Mouse (Mus musculus) myocyte (in vitro differentiated cells): ENCODE measurements around the gene Mybpc3. TPM values are rescaled to one million over a fixed set of nuclear protein-coding genes. Genes with fewer than 3 reads are reported as not detected.

Experiments
- H3K27me3 ChIP-seq: one replicate; pipeline ENCODE4 v1.6.1; 2011; ENCODE audit not compliant: control insufficient read depth, insufficient read depth, insufficient read length
- H3K36me3 ChIP-seq: one replicate; pipeline ENCODE4 v1.6.1; 2011; ENCODE audit not compliant: control insufficient read depth, insufficient read depth
- H3K4me2 ChIP-seq: one replicate; pipeline ENCODE4 v1.6.1; 2011; ENCODE audit warnings: low read depth, control low read depth
- H3K4me3 ChIP-seq: one replicate; pipeline ENCODE4 v1.5.1; 2011; ENCODE audit warnings: mild to moderate bottlenecking, control low read depth, moderate library complexity
- H3K79me2 ChIP-seq: one replicate; pipeline ENCODE4 v1.6.1; 2011; ENCODE audit not compliant: control insufficient read depth, insufficient read depth
- H3ac ChIP-seq: one replicate; pipeline ENCODE4 v1.6.1; 2011; ENCODE audit not compliant: control insufficient read depth, insufficient read length
- CEBPB ChIP-seq: IDR thresholded peaks from 2 replicates; pipeline ENCODE4 v1.6.1; 2011; ENCODE audit warnings: mild to moderate bottlenecking, moderate library complexity; ENCODE audit not compliant: poor library complexity, insufficient read depth, severe bottlenecking
- E2F4 ChIP-seq: IDR thresholded peaks from one replicate; pipeline ENCODE4 v1.6.1; 2011; ENCODE audit warnings: mild to moderate bottlenecking, control low read depth, moderate library complexity; ENCODE audit not compliant: insufficient read depth
- MAX ChIP-seq: IDR thresholded peaks from one replicate; pipeline ENCODE4 v1.6.1; 2011; ENCODE audit warnings: low read depth, mild to moderate bottlenecking, control low read depth
- MYOD1 ChIP-seq, 3 experiments: IDR thresholded peaks; one replicate each; pipeline ENCODE4 v1.6.1; 2011; ENCODE audit warnings: control low read depth in 2 of 3, low read depth in 2 of 3, mild to moderate bottlenecking in 2 of 3, moderate library complexity in 1 of 3; ENCODE audit not compliant: insufficient read length in 2 of 3, control insufficient read depth in 1 of 3
- MYOG ChIP-seq, 3 experiments: IDR thresholded peaks; one replicate each; pipeline ENCODE4 v1.6.1; 2011; ENCODE audit warnings: control low read depth in 2 of 3, low read depth in 2 of 3, mild to moderate bottlenecking in 2 of 3; ENCODE audit not compliant: insufficient read length in 2 of 3, control insufficient read depth in 1 of 3, insufficient read depth in 1 of 3
- POLR2A ChIP-seq: IDR thresholded peaks from one replicate; pipeline ENCODE4 v1.6.1; 2011; ENCODE audit warnings: low read depth, mild to moderate bottlenecking, control low read depth, moderate library complexity; ENCODE audit not compliant: insufficient read length
- POLR2AphosphoS2 ChIP-seq: IDR thresholded peaks from one replicate; pipeline ENCODE4 v1.6.1; 2011; ENCODE audit warnings: low read depth, control low read depth; ENCODE audit not compliant: insufficient read length
- REST ChIP-seq: IDR thresholded peaks from one replicate; pipeline ENCODE4 v1.6.1; 2011; ENCODE audit warnings: mild to moderate bottlenecking, control low read depth, moderate library complexity; ENCODE audit not compliant: insufficient read depth, insufficient read length
- SRF ChIP-seq: IDR thresholded peaks from one replicate; pipeline ENCODE4 v1.6.1; 2011; ENCODE audit warnings: low read depth; ENCODE audit not compliant: control insufficient read depth, insufficient read length
- TCF12 ChIP-seq: IDR thresholded peaks from one replicate; pipeline ENCODE4 v1.6.1; 2011; ENCODE audit warnings: mild to moderate bottlenecking, control low read depth; ENCODE audit not compliant: poor library complexity, insufficient read depth, severe bottlenecking
- TCF3 ChIP-seq: IDR thresholded peaks from one replicate; pipeline ENCODE4 v1.6.1; 2011; ENCODE audit warnings: low read depth, control low read depth; ENCODE audit not compliant: insufficient read length
- USF1 ChIP-seq: IDR thresholded peaks from one replicate; pipeline ENCODE4 v1.6.1; 2011; ENCODE audit warnings: low read depth, mild to moderate bottlenecking, control low read depth, moderate library complexity
- polyA plus RNA-seq: library from polyadenylated mRNA; unstranded; fragments of >200 nt; fragmentation: generic; extraction: Trizol; gene quantifications from one replicate; pipeline ENCODE4 v1.2.1, GENCODE M21; 2012; ENCODE audit warnings: missing spikeins

The Mybpc3 gene
- polyA plus RNA-seq, 1 experiment = 0.05 TPM

DNA sequence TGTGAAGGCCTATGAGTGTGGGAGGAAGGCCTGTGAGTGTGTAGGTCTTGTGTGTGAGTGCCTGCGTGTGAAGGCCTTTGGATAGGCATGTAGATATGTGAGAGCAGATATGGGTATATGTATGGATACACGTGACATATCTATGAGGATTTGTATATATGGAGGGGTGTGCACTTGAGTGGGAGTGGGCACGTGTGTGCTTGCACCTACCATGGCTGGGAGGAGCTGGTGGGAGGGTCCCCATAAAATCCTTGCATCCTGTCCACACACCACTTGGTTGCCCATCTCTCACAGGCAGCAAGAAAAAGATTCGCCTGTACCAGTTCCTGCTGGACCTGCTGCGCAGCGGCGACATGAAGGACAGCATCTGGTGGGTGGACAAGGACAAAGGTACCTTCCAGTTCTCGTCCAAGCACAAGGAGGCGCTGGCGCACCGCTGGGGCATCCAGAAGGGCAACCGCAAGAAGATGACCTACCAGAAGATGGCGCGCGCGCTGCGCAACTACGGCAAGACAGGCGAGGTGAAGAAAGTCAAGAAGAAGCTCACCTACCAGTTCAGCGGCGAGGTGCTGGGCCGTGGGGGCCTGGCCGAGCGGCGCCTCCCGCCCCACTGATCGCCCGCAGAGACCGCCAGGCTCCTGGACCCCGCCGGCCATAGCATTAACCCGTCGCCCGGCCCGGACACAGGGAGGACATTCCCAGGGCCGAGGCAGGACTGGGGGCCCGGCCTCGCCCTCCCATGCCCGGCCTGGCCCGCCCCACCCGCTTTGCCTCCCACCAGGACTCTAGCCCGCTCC is 3.0 kb upstream of the Mybpc3 start:
- H3ac ChIP-seq = peak overlapping the region; percentile 31
- H3K4me3 ChIP-seq = no peak overlapping the region
- no peaks in the 10 kb centered on the region for H3K36me3 ChIP-seq
- no peaks in the 10 kb centered on the region for H3K79me2 ChIP-seq
- TF ChIP-seq MAX (no peak), USF1 (no peak), MYOG (IDR thresholded peaks at IDR 0.05; ENCODE audit: control insufficient read depth in 1 of 3, insufficient read depth in 1 of 3, insufficient read length in 2 of 3, low read depth in 2 of 3) (peak in 2 of 3 experiments; percentile 21 to 28), MYOD1 (IDR thresholded peaks at IDR 0.05; ENCODE audit: control insufficient read depth in 1 of 3, insufficient read length in 2 of 3, low read depth in 2 of 3) (peak in 1 of 3 experiments; percentile 29)
- H3K4me2 ChIP-seq = peak overlapping the region; percentile 73
- peaks cover 20% of the 10 kb centered on the region for H3K27me3 ChIP-seq

DNA sequence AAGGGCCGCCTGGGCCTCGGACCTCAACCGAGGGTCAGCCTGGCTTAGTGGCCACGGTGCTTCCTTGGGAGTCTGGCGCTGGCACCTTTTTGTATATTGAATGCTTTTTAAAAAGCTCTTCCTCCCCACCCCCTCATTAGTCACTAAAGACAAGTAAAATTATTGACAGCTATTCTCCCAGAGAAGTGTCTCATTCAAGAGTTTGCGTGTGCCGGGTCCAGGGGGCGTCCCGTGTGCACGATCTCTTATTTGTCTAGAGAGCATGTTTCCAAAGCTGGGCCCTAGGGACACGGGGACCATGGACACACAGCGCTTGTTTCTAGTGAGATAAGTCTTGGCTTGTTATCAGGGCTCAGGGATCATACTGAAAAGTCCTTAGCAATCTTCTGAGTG is 2.4 kb upstream of the Mybpc3 start:
- no peaks in the 10 kb centered on the region for H3K36me3 ChIP-seq
- peak overlapping the region; percentile 31 for H3ac ChIP-seq
- TF ChIP-seq MAX (no peak), MYOG (IDR thresholded peaks at IDR 0.05; ENCODE audit: control insufficient read depth in 1 of 3, insufficient read depth in 1 of 3, insufficient read length in 2 of 3, low read depth in 2 of 3) (no peak), USF1 (no peak), MYOD1 (IDR thresholded peaks at IDR 0.05; ENCODE audit: control insufficient read depth in 1 of 3, insufficient read length in 2 of 3, low read depth in 2 of 3) (no peak), E2F4 (no peak), CEBPB (no peak), SRF (no peak), TCF12 (no peak), REST (no peak), POLR2AphosphoS2 (no peak), TCF3 (no peak)
- no peak overlapping the region for H3K4me3 ChIP-seq
- peaks cover 26% of the 10 kb centered on the region for H3K27me3 ChIP-seq
- H3K79me2 ChIP-seq = no peaks in the 10 kb centered on the region
- peak overlapping the region; percentile 73 for H3K4me2 ChIP-seq

DNA sequence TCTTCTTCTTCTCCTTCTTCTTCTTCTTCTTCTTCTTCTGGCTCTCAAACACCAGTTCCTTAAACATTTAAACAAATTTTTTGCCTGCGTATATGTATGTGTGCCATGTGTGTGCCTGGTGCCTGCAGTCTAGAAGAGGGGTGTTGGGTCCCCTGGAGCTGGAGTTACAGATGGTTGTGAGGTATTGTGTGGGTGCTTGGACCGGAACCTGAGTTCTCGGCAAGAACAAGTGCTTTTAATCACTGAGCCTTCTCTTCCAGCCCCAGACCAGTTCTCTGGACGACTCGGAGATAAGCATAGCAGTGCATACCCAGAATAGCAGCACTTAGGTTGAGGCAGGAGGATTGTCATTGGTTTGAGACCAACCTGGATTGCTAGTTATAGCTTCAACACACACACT is 1.1 kb upstream of the Mybpc3 start:
- TF ChIP-seq CEBPB (no peak), POLR2AphosphoS2 (no peak), MYOD1 (IDR thresholded peaks at IDR 0.05; ENCODE audit: control insufficient read depth in 1 of 3, insufficient read length in 2 of 3, low read depth in 2 of 3) (no peak), E2F4 (no peak), MYOG (IDR thresholded peaks at IDR 0.05; ENCODE audit: control insufficient read depth in 1 of 3, insufficient read depth in 1 of 3, insufficient read length in 2 of 3, low read depth in 2 of 3) (no peak), POLR2A (no peak), USF1 (no peak)
- H3K79me2 ChIP-seq = no peaks in the 10 kb centered on the region
- peaks cover 38% of the 10 kb centered on the region for H3K27me3 ChIP-seq
- no peak overlapping the region for H3K4me2 ChIP-seq
- no peak overlapping the region for H3K4me3 ChIP-seq
- no peak overlapping the region for H3ac ChIP-seq
- H3K36me3 ChIP-seq = no peaks in the 10 kb centered on the region

DNA sequence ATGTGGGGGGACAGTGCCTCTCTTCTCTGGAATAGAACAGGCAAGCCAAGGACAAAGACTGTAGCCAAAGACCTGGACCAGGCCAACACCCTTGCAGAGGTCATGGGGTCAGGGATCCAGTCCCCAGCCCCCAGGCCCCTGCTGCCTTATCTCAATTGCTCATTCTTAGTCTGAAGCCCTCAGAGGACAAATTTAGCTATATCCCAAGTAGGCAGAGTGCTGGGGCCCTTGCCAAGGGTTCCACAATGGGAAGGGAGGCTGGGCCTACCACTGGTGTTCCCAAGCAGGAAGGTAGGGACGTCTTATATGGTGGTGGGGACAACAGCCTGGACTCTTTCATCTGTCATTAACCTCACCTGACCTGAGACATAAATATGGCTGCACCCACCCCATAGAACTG is 703 bp downstream of the Mybpc3 start:
- Histone ChIP-seq H3K27me3 (peaks cover 54% of the 10 kb centered on the region), H3K4me2 (no peak overlapping the region), H3K36me3 (no peaks in the 10 kb centered on the region), H3K4me3 (no peak overlapping the region), H3K79me2 (no peaks in the 10 kb centered on the region), H3ac (no peak overlapping the region)
- TF ChIP-seq POLR2A (no peak), E2F4 (no peak), CEBPB (no peak), MYOD1 (IDR thresholded peaks at IDR 0.05; ENCODE audit: control insufficient read depth in 1 of 3, insufficient read length in 2 of 3, low read depth in 2 of 3) (no peak), POLR2AphosphoS2 (no peak), USF1 (no peak), SRF (no peak), MAX (no peak)

DNA sequence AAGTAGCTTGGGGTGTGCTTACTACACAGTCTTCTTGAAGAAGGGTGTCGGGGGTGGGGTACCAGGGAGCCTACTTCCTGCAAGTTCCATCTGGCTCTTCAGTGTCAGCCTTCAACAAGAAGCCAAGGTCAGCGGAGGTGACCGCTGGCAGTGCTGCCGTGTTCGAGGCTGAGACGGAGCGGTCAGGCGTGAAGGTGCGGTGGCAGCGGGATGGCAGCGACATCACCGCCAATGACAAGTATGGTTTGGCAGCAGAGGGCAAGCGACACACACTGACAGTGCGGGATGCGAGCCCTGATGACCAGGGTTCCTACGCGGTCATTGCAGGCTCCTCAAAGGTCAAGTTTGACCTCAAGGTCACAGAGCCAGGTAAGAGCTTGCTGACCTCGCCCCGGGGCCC is 1.1 kb downstream of the Mybpc3 start:
- Histone ChIP-seq H3K4me3 (no peak overlapping the region), H3ac (no peak overlapping the region), H3K4me2 (no peak overlapping the region), H3K27me3 (peaks cover 56% of the 10 kb centered on the region), H3K79me2 (no peaks in the 10 kb centered on the region), H3K36me3 (no peaks in the 10 kb centered on the region)
- TF ChIP-seq E2F4 (no peak), MYOG (IDR thresholded peaks at IDR 0.05; ENCODE audit: control insufficient read depth in 1 of 3, insufficient read depth in 1 of 3, insufficient read length in 2 of 3, low read depth in 2 of 3) (no peak), CEBPB (no peak), USF1 (no peak), TCF12 (no peak), TCF3 (no peak), MAX (no peak), MYOD1 (IDR thresholded peaks at IDR 0.05; ENCODE audit: control insufficient read depth in 1 of 3, insufficient read length in 2 of 3, low read depth in 2 of 3) (no peak), REST (no peak)
